Mouse (Mus musculus) inflammation-experienced regulatory T-cells, adult 6 months (primary cell): Measurements from ENCODE around the gene Fndc8. TPM values are rescaled to one million over a fixed set of nuclear protein-coding genes. Genes with fewer than 3 reads are reported as not detected.

Experiments used
- ATAC-seq: one replicate; pipeline ENCODE4 v1.8.0; 2017
- polyA plus RNA-seq, 3 experiments: library from polyadenylated mRNA; unstranded; fragments of 100-300 nt; shearing (Covaris generic); gene quantifications; one replicate each; pipeline ENCODE4 v1.2.1; 2017

Fndc8 gene
- polyA plus RNA-seq, result not detected

DNA sequence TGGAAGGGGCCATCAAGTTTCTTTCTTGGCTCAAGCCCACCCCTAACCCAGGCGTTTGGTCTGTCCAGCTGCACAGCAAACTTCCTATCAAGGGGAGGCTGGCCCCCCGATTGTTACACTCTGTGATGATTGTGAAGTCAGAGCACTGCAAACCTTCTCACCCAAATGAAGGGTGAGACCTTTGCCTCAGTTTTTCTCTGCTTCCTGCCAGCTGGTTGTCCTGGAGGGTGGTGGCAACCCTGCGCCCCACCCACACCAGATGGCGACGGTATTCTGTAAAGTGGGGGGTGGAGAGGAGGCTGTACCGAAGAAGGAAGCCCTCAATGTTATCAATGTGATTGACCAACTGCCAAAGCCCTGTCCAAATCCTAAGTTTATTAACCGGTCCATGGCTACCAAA is at the start of gene Fndc8:
Gene Fndc8, plus strand, starts transcription at position 189 of the 400 bp plus-strand sequence.
- no peak for ATAC-seq

DNA sequence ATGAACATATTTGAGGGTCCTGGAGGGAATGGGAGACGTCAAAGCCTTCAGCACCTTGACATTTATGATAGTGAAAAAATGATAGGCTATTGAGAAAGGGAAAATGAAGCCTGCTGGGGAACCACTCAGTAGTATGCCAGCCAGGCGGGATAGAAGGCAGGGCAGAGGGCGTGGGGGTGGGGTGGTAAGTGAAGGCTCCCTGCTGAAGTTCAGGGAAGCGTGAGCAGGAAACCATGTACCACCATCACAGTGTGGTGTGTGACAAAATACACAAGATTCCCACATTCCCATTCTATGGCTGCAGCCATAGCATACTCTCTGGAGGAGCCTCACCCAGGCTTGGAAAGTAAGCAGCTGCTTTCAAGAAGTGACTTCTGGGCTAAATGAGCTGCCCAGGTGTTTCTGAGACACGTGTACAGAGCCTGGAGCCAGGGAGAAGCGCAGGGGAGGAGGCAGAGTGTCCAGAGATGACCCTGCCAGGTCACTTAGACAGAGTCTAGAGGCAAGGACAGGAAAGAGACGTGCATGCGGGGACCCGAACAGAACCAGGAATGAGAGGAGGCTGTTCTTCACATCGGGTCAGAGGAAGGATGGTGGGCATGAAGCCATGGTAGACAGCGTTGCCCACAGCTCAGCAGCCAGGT is 47.0 kb upstream of the Fndc8 start:
- no peak for ATAC-seq

DNA sequence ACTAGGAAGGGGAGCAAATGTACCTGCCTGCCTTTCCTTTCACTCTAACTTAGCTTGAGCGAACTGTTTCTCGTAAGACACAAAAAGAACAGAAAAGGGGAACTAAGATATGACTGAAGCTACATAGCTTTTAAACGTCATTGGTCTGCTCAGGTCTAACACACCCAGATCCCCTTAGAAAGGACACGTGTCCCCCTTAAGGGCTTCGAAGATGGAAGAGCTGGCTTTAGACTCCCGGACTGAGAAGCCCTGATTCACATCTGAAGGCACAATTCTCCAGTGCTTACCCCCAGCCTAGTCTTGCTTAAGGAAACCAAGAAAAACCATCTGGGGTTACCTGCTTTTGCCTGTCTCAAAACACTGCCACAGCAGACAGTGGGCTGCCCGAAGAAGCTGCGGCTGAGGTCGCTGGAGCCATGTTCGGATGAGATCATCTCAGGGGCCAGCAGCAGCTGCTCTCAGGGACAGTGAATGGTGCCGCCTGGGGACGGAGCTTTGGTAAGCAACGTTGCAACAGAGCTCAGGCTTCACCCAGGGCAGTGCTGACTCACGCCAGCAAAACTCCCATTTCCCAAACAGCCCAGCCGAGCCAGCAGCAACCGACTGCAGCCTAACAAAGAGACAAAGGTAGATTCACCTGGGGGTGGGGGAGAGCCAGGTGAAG is 46.4 kb upstream of the Fndc8 start:
- ATAC-seq, result no peak

DNA sequence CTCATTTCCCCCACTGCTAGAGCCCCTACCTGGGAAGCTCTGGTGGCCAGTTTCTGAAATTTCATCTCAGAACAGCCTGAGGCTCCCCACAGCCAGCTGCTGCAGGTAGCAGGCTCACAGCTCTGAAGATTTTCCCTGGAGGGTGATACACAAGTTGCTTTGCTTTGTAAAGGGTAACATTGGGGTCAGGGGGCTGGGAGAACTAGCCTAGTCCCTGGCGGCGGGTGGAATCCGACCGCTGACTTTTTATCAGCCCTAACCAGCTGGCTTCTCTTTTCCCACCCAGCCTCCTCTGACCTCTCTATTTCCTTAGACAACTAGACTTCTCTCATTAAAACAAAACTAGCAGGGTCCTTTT is 45.9 kb upstream of the Fndc8 start:
- no peak for ATAC-seq

DNA sequence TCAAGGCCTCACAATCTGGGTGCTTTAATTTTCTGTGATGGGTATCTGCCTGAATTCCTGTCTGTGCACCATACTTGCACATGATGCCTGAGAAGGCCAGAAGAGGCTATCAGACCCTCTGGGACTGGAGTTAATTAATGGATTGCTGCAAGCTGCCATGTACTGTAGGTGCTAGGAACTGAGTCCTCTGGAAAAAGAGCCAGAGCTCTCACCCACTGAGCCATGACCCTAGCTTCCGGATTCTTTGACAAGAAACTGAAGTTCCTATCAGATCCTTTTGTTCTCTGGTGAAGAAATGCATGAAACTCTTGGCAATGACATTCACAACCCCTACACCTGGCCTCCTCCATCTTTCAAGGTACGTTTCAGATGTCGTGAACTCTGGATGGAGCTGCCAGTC is 45.0 kb upstream of the Fndc8 start:
- no peak for ATAC-seq

DNA sequence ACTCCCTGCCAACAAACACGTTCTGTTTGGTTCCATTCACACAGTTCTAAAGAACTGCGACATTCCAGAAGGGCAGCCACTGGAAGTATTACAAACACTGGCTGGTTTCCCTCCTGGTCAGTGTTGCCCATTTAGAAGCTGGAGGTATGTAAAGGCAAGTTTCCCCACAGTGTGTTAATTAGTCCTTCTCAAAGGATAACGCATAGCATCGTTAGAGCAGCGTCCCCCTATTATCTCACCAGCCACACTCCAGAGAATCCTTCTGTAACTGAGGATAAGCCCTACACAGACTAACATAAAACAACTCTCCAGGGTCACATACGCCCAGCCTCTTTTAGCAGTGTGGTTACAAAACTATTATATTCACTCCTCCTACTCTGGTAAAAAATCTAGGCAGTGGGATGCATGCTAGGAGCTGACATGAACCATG is 44.3 kb upstream of the Fndc8 start:
- no peak for ATAC-seq

DNA sequence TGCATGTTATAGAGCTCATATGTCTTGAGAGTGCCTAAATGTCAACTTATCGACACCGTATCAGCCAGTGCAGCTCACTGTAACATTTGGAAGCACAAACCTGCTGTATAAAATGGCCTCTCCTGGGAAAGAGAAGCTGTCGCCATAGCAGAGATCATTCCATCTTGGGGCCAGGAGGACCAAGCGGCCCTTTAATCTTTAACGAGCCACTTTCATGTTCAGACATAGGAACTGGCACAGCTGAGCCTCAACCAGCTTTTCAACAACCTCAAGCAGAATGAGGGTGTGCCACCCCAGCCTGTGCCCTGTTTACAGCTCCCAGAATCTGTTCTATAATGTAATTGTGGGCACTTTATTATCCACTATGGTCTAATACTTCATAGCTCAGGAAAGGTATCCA is 41.7 kb upstream of the Fndc8 start:
- no peak for ATAC-seq

DNA sequence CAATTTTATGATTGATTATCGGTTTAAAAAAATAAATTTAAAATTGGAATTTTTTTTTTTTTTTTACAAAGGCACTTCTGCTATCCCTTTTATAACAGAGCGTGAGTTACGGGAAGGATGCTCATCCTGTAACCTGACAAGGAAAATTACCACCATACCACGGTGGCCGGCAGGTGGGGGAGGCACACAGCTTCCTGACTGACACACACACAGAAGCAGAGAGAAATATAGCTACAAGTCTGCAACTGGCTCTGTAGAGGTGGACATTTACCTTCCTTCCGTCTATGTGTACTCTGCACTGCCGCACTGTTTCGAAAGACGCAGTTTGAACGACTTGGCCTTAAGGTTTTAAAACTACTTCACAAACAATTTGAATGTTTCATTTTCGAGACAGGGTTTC is 39.8 kb upstream of the Fndc8 start:
- ATAC-seq, result no peak

DNA sequence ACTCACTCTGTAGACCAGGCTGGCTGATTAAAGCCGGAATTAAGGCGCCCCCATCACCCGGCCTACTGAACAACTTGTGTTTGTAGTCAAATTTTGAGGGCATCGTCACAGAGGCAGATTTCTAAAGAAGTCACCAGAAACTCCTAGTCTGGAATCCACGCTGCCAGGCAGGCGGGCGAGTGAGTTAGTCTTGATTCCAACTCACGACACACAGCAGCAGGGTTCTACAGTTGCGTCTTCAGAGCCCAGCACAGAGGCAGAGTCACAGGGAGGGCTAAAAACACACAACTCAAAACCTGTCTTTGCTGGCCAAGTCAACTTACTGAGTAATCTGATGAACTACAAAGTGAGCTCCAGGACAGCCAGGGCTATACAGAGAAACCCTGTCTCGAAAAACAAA is 39.4 kb upstream of the Fndc8 start:
- ATAC-seq, result no peak

DNA sequence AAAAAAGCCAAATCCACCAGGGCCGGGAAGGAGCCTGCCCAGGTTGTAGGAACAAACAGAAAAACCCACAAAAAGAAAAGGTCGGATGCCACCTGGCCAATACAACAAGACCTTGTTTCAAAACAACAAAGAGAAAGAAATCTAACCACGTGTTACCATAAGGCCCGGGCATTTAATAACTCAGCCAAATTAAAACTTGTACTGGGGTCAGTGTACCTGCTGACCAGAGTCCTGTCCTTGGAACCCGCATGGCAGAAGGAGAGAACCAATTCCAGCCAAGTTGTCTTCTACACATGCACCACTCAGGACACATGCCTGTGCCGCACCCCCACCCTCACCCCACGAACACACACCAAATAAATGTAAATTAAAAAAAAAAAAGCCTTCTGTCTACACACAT is 39.0 kb upstream of the Fndc8 start:
- ATAC-seq, result no peak

DNA sequence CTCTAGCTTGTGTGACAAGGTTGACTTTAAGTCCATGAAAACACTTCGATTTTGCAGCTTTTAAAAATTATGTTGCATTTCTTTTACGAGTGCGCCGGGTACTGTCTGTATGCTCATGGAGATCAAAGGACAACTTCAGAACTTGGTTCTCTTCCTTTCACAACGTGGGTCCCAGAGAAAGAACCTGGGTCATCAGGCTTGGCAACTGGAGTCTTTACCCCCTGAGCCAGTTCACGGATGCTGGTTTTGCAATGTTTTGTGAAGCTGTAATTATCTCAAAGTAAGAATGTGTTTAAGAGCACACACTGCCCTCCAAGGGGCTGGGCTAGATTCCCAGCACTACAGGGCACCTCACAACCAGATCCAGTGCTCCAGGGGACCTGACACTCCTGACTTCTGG is 37.8 kb upstream of the Fndc8 start:
- no peak for ATAC-seq

DNA sequence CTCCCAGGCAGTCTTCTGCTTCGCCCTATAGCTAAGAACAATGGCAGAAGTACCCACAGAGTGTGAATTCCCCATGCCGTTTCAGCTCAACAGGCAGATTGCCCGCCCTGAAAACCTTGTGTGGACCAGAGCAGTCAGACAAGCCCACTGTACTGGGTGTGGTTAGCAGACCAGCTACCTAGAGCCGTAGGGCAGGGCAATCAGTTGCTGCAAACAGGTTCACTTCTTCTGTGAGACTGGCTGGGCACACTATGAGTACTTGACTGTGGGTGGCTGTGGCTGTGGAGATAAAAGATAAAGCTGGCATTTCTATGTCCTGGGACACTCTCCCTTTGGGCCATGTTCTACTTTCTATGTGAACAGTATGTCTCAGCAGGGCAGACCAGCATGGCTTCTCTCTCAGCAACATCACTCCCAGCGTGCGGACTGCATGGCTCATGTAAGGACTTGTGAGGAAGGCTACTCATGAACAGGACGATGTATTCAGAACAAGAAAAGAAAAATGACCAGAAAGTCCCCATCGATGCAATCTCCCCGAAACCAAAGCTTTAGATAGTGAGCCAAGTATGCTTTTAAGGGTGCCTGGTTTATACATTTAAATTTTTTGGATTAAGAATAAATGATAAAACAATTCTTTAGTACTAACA is 36.5 kb upstream of the Fndc8 start:
- ATAC-seq, result no peak

DNA sequence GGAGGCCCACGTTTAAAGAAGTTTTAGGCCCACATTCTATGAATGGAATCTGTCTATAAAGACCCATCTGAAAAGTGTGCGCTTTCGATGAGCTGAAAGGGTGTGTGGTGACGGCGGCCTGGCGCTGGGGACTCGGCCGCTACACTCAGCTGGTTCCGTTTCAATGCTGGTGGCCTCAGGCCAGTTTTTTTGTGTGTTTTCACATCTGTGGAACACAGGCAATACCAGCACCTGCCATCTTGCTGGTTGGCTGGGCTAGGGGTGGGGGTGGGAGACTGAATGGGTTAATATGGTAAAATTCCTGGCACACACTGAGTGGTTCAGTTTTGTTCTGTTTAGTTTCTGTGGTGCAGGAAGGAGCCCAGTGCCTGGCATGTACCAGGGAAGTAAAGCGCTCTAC is 35.9 kb upstream of the Fndc8 start:
- no peak for ATAC-seq

DNA sequence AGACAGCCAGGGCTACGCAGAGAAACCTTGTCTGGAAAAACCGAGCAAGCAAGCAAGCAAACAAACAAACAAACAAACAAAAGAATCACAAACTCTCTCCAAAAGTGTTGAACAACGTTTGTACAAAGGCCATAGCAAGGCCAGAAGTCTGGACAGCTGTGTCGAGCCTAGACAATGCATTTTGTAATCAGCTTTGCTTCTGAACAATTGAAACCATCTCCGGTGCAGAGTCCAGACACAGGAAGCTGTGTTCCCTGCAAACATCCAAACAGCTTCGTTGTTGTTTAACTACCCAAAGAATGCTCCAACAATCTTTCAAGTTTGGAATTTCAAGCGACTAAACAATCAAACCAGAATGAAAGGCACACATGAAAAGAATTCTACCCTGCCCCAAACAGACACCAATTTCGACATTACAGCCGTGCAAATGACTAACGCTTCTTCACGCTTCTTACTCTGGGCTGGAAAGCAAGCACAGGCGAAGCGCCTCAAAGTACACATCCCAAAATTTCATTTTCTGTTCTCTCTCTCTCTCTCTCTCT is 34.5 kb upstream of the Fndc8 start:
- ATAC-seq, result no peak

DNA sequence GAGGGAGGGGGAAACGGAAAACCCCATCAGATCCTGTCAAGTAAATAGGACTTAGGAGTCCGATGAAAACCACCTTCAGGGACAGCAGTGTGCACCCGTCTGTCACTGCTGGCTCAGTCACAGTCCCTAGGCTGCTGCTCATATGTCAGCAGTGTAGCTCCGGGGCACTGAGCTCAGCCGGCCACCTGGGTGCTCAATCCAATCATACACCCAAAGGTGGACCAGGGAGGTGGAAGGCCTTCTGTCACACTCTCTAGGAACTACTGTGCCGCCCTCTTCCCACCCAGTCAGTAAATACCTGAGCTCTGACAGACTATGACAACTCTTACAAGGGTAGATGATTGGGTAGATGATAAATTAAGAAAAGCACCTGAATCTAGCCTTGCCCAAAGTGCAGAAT is 31.2 kb upstream of the Fndc8 start:
- no peak for ATAC-seq

DNA sequence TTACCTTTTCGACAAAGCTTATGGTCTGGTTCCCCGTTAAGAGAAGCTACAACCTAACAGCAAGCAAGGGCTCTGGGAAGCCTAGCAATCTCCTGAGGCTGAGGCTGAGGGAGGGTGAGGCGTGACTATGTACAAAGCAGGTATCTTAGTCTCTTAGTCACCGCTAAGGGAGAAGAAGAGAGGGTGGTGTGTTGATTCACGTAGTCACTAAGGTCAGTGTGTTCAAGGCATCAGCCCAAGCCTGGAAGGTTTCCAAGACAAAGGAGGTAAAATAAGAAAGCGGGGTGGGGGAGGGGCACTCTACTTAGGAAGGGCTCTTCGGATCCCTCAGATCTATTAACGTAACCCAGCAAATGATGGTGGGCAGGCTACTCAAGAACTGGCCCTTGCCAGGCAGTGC is 30.4 kb upstream of the Fndc8 start:
- ATAC-seq, result no peak

DNA sequence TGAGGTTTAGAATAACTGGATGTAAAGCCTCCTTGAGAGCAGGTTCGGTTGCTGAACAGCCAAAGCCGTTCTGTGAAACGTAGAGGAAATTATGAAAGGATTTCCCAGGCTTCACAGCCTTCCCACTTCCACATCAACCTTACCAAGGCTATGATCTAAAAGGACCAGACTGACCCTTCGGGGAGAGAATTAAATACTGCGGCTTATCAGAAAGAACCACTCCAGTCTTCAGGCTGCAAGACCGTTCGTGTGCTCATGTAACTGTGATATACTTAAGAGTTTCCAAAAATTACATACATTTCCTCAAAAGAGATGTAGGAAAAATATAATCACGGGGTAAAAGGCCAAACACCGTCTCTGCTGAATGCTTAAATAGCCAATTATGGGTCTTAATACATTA is 29.3 kb upstream of the Fndc8 start:
- no peak for ATAC-seq

DNA sequence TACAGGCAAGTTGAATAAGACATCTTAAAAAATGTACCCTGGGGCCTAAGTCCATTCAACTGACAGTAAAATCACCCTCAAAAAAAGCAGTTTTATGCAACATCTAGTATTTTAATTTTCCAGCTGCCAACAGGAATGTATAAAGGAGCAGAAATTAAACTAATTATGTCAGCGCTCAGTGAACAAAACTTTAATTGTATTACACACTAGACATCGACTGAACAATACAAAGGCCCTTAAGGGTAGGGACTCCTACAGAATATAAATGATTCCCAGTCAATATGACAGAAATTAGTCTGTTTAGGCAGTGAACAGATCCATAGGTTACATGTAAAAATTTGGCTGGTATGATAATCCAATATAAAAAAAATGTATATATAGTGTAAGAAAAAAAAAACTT is 28.9 kb upstream of the Fndc8 start:
- ATAC-seq, result no peak

DNA sequence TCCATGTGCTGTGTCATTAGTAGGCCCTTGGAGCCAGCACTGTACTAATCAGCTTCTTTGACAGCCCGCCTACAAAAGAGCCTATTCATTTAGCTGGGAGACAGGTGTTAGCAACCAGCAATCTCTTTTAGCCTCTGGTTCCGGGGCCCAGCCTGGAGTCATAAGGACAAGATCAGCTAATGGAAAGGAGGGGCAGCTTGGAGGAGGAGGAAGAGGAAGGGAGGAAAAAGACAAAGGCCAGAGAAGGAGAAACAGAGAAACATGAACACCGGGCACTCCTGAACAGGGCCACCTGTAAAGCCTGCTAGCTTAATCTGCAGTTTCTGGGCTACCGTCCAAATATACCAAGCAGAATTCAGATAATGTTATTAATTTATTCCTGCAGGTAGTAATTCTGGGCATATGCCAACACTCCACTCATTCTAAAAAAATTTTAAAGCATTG is 28.4 kb upstream of the Fndc8 start:
- ATAC-seq, result no peak

DNA sequence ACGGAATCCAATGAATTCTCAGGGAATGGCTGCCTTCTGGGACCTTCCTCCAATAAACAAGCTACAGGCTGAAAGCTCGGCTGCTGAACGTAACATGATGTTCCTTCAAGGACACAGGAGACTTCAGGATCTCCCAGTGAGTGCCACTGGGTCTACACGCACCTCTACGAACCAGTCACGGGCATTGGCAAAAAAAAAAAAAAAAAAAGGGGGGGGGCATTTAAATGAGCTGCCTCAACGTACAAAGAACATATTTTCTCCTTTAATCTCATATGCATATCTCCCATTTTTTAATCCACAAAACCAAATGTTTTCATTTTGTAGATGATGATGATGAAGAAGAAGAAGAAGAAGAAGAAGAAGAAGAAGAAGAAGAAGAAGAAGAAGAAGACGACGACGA is 26.0 kb upstream of the Fndc8 start:
- no peak for ATAC-seq

DNA sequence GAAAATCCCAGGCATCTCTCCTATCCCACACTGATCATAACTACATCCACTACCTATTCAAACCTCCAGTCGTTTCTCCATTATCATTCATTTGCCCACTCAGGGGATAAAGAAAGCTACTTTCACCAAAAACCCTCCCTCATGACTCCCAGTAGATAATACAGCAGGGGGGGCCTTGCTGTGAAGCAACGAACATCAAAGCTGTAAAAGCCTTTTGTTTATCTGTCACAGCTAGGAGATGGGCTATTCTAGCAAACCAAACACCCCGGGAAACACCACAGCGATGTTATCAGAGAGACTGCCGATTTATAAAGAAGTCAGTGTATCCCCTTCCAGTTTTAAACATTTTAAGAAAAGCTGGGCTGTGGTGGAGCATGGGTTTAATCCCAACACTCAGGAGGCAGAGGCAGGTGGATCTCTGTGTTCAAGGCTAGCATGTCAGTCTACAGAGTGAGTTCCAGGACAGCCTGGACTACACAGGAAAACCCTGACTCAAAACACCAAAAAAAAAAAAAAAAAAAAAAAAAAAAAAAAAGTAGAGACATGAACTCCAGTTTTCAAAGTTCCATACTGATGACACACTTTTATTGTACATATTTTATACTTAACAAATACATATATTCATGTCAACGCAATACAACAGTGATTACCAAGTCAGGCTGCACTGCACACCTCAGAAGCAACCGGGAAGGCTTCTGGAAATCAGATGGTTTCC is 24.9 kb upstream of the Fndc8 start:
- no peak for ATAC-seq

DNA sequence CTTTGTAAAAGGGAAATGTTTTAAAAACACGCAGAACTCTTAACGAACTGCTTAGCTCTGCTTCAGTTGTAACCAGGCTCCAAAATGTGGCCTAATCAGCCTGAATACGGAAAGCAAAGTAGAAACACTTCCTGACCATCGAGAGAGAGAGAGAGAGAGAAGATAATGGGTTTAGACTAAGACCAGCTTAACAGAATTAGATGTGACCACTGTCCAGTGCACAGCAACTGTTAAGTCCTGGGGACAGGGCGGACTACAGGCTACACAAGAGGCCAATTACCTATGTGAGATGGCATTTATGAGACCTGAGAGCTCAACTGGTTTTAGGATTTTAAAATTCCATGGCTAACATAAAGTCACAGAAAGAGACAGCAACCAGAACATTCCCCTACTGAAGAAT is 24.0 kb upstream of the Fndc8 start:
- no peak for ATAC-seq

DNA sequence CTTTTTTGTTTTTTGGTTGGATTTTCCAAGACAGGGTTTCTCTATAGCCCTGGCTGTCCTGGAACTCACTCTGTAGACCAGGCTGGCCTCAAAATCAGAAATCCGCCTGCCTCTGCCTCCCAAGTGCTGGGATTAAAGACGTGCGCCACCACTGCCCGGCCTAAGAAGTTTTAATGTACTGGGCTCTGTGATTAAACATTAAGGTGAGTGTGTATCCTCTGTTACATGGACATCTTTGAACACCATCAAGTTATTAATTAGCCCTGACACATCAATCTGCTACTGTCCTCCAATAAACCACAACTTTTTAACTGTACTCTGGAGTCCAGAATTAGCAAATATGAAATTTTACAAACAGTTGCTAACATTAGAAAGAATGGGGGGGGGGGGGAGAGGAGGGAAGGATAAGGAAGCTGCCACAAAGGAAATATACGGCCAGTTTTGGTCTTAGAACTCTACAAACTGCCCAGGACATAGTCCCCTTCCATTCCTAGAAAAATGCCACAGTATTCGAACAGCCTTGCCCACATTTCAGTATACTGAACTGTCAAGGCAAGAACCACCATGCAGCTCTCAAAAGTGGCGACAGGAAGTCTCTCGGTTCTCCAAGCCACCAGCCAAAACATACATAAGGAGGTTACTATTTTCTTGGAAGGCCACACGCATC is 22.3 kb upstream of the Fndc8 start:
- no peak for ATAC-seq
